Mouse (Mus musculus): ENCODE results near the gene Stk24. TPM values are rescaled to one million over a fixed set of nuclear protein-coding genes. Genes with fewer than 3 reads are reported as not detected.

Stk24 gene
- polyA plus RNA-seq, 1 experiment, result 32.3 TPM

DNA sequence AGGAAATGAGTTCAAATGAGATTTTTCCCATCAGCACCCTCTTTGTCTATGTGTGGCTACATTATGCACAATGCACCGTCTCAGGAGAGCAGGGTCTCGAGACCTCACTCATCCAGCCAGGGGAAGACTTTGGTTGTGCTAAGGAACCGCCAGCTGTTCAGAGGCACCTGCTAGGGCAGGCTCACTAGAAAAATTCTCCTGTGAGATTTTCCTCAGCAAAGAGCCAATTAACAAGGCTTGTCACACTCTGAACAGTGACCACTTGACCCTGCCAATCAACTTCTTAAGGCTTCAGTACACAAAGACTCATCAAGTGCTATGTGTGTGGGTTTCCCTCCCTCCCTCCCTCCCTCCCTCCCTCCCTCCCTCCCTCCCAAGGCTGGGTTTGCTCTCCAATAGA is 4.0 kb upstream of the Stk24 start:
- DNase-seq (ENCODE audit: extremely low spot score in 1 of 2, low spot score in 1 of 2), result no peak

DNA sequence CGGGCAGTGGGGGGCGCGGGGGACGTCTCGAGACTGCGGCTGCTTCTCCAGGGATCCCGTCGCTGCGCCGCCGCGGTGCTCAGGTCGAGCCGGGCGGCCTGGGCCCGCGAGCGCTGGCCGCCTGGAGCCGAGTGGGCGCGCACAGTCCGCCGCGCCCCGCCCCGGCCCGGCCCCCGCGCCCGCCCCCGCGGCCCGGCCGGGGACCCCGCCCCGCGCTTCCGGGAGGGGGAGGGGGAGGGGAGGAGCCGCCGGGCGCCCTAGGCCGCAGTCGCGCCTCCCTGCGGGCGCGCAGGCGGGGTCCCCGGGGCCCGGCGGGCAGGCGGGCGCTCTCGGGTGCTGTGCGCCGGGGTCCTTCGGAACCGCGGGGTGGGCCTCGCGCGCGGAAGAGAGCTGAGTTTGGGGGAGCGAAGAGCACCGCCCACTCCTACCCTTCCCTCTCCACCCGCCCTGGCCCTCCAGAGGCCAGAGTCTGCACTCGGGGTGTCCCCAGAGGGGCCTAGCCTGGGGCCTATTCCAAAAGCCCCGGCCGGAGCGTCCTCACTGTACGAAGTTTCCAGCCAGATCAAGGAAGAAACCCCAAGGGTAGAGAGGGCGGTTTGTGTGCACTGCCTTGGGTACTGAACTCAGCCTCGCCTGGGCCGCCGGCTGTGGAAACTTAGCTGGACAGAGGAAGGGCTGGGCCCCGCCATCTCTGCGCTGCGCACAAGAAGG is 540 bp downstream of the Stk24 start:
- DNase-seq (ENCODE audit: extremely low spot score in 1 of 2, low spot score in 1 of 2), result peak in 1 of 2 experiments; percentile 50

- DNase-seq (ENCODE audit: extremely low spot score in 1 of 2, low spot score in 1 of 2), result no peak
These were observed 1.3 kb downstream of the Stk24 start for GRCm38 (mm10) chr14:121378243-121379115.

DNA sequence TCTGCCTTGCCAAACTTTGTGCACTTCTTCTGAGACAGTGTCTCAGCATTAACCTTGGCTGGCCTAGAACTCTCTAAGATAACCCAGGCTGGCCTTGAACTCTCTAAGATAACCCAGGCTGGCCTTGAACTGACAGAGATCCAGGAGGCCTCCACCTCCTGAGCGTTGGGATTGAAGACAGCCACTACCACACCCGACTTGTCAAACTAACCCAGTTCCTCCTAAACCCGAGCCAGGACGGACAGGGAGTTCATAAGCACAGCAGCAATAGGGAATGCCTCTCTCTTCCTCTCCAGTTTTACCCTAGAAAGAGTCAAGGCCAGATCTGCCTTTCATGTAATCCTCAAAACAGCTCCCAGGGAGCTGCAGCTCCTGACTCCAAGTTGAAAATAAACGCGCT is 3.2 kb downstream of the Stk24 start:
- no peak for DNase-seq (ENCODE audit: extremely low spot score in 1 of 2, low spot score in 1 of 2)

GRCm38 (mm10) chr14:121373901-121374300 is 5.9 kb downstream of the Stk24 start:
- DNase-seq (ENCODE audit: extremely low spot score in 1 of 2, low spot score in 1 of 2), result no peak

GRCm38 (mm10) chr14:121373020-121373419 is 6.8 kb downstream of the Stk24 start:
- no peak for DNase-seq (ENCODE audit: extremely low spot score in 1 of 2, low spot score in 1 of 2)

DNA sequence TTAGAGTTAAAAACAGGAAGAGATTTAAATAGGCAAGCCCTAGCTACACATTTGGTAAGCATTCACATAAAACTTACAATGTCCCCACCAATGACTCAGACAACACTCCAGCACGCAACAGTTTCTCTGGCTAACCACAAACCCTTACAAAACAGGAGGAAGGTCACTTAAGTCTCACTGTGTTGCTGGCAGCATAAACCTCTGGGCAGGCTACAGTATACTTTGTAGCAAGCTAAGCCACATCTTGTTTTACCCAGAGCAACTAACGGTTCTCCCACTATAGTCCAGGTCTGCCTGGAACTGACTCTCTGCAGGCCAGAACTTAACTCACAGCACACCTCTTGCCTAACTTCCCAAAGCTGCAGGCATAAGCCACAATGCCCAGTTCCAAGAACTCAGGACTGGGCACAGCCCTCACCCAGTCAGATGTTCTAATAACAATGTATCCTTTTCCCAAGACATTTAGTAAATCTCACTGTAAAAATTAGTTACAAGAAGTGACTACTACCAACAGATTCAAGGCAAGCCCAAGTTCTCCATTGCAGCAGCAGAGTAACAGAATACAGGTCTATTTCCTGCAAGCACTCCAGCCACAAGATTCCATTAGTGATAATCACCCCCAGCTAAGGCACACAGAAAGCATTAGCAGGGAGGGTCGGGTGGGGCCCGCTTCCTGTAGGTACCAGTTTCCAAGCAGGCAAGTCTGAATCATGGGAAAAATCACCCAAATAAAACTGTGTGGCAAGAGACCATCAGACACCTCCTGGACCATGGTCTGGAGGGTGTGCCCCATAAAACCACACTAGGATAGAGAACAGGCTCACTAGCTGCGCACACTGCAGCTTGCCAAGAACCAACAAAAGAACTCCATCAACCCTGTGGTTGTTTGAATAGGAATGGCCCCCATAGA is 7.6 kb downstream of the Stk24 start:
- no peak for DNase-seq (ENCODE audit: extremely low spot score in 1 of 2, low spot score in 1 of 2)

GRCm38 (mm10) chr14:121369385-121369784 is 10.4 kb downstream of the Stk24 start:
- DNase-seq (ENCODE audit: extremely low spot score in 1 of 2, low spot score in 1 of 2), result no peak

DNA sequence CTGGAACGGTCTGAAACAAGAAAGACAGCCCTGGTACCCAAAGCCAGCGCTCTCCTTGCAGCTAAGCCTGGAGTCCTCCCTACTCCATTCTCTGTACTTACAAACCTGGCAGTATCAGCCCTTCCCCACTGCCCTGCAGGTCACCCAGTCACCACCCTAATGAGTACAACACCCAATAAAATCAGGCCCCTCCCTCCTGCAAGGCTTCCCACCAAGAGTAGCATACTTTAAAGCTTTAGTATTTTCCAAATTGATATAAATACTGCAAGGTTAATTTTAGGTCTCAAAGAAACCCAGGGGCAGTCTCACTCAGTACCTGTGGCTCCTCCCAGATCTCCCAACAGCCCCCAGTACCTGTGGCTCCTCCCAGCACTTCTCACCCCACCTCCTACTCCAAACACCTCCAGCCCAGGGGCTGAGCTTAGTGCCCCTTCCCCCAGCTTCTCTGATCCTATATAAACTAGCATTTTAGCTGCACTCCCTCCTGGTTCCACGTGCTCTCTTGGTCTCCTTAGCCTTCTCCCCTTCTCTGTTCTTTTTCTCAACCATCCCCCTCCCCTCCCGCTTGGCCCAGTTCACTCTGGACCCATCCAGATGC is 11.6 kb downstream of the Stk24 start:
- no peak for DNase-seq (ENCODE audit: extremely low spot score in 1 of 2, low spot score in 1 of 2)

GRCm38 (mm10) chr14:121365991-121366728 is 13.7 kb downstream of the Stk24 start:
- no peak for DNase-seq (ENCODE audit: extremely low spot score in 1 of 2, low spot score in 1 of 2)

- DNase-seq (ENCODE audit: extremely low spot score in 1 of 2, low spot score in 1 of 2), result no peak
These were observed 14.4 kb downstream of the Stk24 start for GRCm38 (mm10) chr14:121365390-121365789.

- no peak for DNase-seq (ENCODE audit: extremely low spot score in 1 of 2, low spot score in 1 of 2)
These were observed 15.5 kb downstream of the Stk24 start for GRCm38 (mm10) chr14:121364282-121364681.

DNA sequence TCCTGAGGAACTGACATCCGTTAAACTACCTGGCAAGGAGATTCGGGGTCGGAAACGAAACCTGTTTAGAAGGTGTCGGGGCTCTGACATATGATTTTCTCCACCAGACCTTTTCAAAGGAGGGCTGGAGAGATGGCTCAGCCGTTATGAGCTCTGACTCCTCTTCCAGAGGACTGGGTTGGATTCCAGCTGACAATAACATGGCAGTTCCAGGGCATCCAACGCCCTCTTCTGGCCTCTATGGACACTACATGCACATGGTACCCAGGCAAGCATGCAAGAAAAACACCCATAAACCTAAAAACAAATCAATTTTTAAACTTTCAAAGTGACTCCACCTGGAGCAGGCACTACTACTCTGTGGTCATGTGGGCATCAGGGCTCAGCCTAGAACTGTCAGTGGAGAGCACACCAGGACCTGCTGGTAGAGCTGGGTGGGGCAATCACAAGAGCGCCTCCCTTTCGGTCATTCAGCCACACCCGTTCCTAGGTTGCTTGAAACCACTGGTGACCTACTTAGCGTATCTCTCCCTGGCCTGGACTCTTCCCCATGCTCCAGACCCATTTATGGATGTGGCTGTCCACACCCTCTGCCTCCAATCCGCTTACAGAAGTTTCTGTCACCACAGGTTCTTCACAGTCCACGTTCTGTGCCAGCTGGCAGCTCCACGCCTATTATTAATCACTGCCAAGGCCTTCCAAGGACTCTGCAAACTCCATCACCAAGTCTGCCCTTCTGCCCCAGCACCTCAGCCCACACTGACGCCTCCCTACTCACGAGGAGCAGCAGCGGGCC is 18.3 kb downstream of the Stk24 start:
- DNase-seq (ENCODE audit: extremely low spot score in 1 of 2, low spot score in 1 of 2), result no peak

DNA sequence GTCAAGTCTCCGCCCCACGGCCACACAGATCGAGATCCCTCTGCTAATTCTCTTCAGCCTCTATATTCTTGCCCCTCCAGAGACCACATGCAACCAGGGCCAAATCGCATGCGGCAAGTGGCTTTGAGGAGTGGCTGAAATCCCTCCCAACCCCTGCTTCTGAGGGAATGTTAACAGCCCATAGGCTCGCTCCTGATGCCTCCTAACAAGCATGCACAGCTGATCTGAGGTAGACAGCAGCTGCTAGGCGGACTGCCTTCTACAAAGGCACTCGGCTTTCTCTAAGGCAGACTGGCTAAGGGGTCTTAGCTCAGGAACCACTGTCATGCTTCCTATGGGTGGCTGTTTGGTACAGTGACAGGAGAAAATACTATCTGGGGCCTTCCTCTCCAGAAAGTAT is 20.0 kb downstream of the Stk24 start:
- DNase-seq (ENCODE audit: extremely low spot score in 1 of 2, low spot score in 1 of 2), result no peak

DNA sequence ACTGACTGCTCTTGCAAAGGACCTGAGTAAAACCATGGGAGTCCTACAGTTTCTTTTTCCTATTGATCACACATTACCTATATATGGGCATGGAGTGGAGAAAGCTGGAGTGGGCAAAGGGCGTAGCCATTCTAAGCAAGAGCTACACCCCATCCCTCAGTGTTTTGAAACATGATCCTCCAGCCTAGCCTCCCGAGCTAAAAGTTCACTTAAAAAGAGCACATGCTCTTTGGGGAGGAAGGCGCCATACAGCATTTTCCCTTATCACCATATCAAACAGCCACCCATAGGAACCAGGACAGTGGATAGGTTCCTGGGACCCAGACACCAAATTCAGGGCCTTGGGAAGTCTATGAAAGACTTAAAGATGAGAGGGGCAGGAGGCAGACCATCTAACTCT is 20.8 kb downstream of the Stk24 start:
- no peak for DNase-seq (ENCODE audit: extremely low spot score in 1 of 2, low spot score in 1 of 2)

GRCm38 (mm10) chr14:121358327-121358726 is 21.5 kb downstream of the Stk24 start:
- no peak for DNase-seq (ENCODE audit: extremely low spot score in 1 of 2, low spot score in 1 of 2)

DNA sequence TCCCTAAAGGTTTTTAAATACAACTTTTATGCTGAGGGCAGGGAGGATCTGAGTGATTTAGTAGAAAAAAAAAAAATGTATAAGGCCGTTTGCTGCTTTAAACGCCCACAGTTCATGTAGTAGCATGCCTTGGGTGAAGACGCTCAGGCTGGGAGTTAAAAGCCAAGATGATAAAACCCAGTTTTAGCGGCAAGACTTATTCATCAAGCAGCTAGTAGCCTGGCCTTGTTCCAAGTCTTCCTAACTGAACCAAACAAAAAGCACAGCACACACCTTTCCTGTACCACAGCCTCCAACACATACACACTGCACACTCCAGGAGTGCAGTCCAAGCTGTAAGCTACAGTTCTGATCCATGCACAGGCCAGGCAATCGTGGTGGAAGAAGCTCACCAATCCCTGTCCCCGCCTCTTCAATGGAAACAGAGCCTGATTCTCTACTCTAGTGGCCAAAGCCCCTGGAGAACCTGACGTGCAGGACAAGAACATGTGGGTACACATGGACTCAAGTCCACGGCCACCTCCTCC is 23.4 kb downstream of the Stk24 start:
- no peak for DNase-seq (ENCODE audit: extremely low spot score in 1 of 2, low spot score in 1 of 2)

GRCm38 (mm10) chr14:121355732-121356131 is 24.1 kb downstream of the Stk24 start:
- DNase-seq (ENCODE audit: extremely low spot score in 1 of 2, low spot score in 1 of 2), result no peak
